Mouse (Mus musculus) heart, embryonic 13.5 days (tissue): Measurements from ENCODE around the gene Actrt3. TPM values are rescaled to one million over a fixed set of nuclear protein-coding genes. Genes with fewer than 3 reads are reported as not detected.
A peak's percentile ranks its signal among the peaks of the same experiment; 100 is the strongest.
"Not testable (repeated sequence)": the region's sequence is repeated elsewhere in the genome, so short reads cannot be mapped to it uniquely, and the experiment has no call there.

Source experiments
- ATAC-seq: fragments of 200-750 bp; cut with Nextera tagmentation; 2 replicates; pipeline ENCODE4 v1.8.0; 2017; ENCODE audit warnings: moderate TSS enrichment; ENCODE audit not compliant: insufficient number of reproducible peaks, low FRiP score, low TSS enrichment; ENCODE audit errors: extremely low read depth
- H3K27ac ChIP-seq: fragments of 300-500 bp; sonication (generic); replicated peaks from 2 replicates; pipeline ENCODE4 v1.5.1; 2015; ENCODE audit warnings: moderate library complexity, mild to moderate bottlenecking, inconsistent platforms
- H3K27me3 ChIP-seq: fragments of 300-500 bp; sonication (generic); replicated peaks from 2 replicates; pipeline ENCODE4 v1.6.1; 2015; ENCODE audit warnings: mild to moderate bottlenecking, inconsistent platforms
- H3K36me3 ChIP-seq: fragments of 300-500 bp; sonication (generic); 2 replicates; pipeline ENCODE4 v1.6.1; 2015; ENCODE audit warnings: mild to moderate bottlenecking, inconsistent platforms
- H3K4me1 ChIP-seq: fragments of 300-500 bp; sonication (generic); 2 replicates; pipeline ENCODE4 v1.6.1; 2015; ENCODE audit warnings: inconsistent platforms
- H3K4me2 ChIP-seq: fragments of 300-500 bp; sonication (generic); 2 replicates; pipeline ENCODE4 v1.6.1; 2015; ENCODE audit warnings: inconsistent platforms, mild to moderate bottlenecking, moderate library complexity
- H3K4me3 ChIP-seq: fragments of 300-500 bp; sonication (generic); 2 replicates; pipeline ENCODE4 v1.5.1; 2015; ENCODE audit warnings: moderate library complexity, mild to moderate bottlenecking, inconsistent platforms
- H3K9ac ChIP-seq: fragments of 300-500 bp; sonication (generic); 2 replicates; pipeline ENCODE4 v1.6.1; 2015; ENCODE audit warnings: inconsistent platforms, mild to moderate bottlenecking, moderate library complexity
- H3K9me3 ChIP-seq: fragments of 300-500 bp; sonication (generic); 2 replicates; pipeline ENCODE4 v1.6.1; 2016; ENCODE audit warnings: inconsistent platforms
- WGBS: fragments of 180-500 bp; shearing (Covaris S2); methylation state at CpG from one replicate; pipeline ENCODE4 v1.1.7; 2015; ENCODE audit warnings: mixed read lengths; 5-methylcytosine and 5-hydroxymethylcytosine counted together
- polyA plus RNA-seq: library from polyadenylated mRNA; unstranded; fragments of >200 nt; fragmentation: Nextera tagmentation; extraction: Ambion mirVana; gene quantifications from 2 replicates; pipeline ENCODE4 v1.2.1, GENCODE M21; 2015

Actrt3 gene
- polyA plus RNA-seq, 1 experiment from 2014 or later, result not detected

- not testable (repeated sequence) for H3K4me3 ChIP-seq, H3K9ac ChIP-seq, H3K9me3 ChIP-seq, H3K4me1 ChIP-seq, H3K36me3 ChIP-seq, H3K27ac ChIP-seq, ATAC-seq, H3K4me2 ChIP-seq, H3K27me3 ChIP-seq
- 33% methylated on average over 1 of the region's 2 CpGs for WGBS
Measured at GRCm38 (mm10) chr3:30566333-30566732, 33.4 kb downstream of the Actrt3 start.

GRCm38 (mm10) chr3:30560677-30561314 lies 38.9 kb downstream of the Actrt3 start:
- H3K27ac ChIP-seq, result no peak overlapping the region
- H3K9me3 ChIP-seq, result no peaks in the 10 kb centered on the region
- H3K27me3 ChIP-seq, result no peaks in the 10 kb centered on the region
- no peaks in the 10 kb centered on the region for H3K36me3 ChIP-seq
- H3K4me1 ChIP-seq, result 0 out of 2 replicates have a peak, but pooled peaks cover 5% of the 10 kb centered on the region
- H3K4me3 ChIP-seq, result no peak overlapping the region
- H3K9ac ChIP-seq, result no peak overlapping the region
- 54% methylated on average over 6 of the region's 6 CpGs for WGBS
- ATAC-seq, result no peak
- H3K4me2 ChIP-seq, result no peak overlapping the region

- no peaks in the 10 kb centered on the region for H3K27me3 ChIP-seq
- H3K36me3 ChIP-seq, result no peaks in the 10 kb centered on the region
- WGBS, result 60% methylated on average over 6 of the region's 6 CpGs
- no peak overlapping the region for H3K4me3 ChIP-seq
- no peak overlapping the region for H3K27ac ChIP-seq
- H3K9ac ChIP-seq, result no peak overlapping the region
- peaks cover 17% of the 10 kb centered on the region for H3K4me1 ChIP-seq
- H3K4me2 ChIP-seq, result no peak overlapping the region
- no peaks in the 10 kb centered on the region for H3K9me3 ChIP-seq
- ATAC-seq, result no peak
Measured at GRCm38 (mm10) chr3:30553741-30554140, 46.0 kb downstream of the Actrt3 start.

GRCm38 (mm10) chr3:30550218-30550617 lies 49.5 kb downstream of the Actrt3 start:
- Histone ChIP-seq H3K4me1 (peaks cover 31% of the 10 kb centered on the region), H3K27ac (no peak overlapping the region), H3K9me3 (no peaks in the 10 kb centered on the region), H3K27me3 (no peaks in the 10 kb centered on the region), H3K36me3 (no peaks in the 10 kb centered on the region), H3K4me3 (no peak overlapping the region), H3K4me2 (no peak overlapping the region), H3K9ac (no peak overlapping the region)
- 44% methylated on average over 2 of the region's 2 CpGs for WGBS
- no peak for ATAC-seq

GRCm38 (mm10) chr3:30548928-30549327 lies 50.8 kb downstream of the Actrt3 start:
- Histone ChIP-seq H3K4me3 (no peak overlapping the region), H3K9me3 (no peaks in the 10 kb centered on the region), H3K9ac (no peak overlapping the region), H3K4me1 (peaks cover 31% of the 10 kb centered on the region), H3K27me3 (no peaks in the 10 kb centered on the region), H3K36me3 (no peaks in the 10 kb centered on the region), H3K27ac (no peak overlapping the region), H3K4me2 (no peak overlapping the region)
- no peak for ATAC-seq
- 67% methylated on average over 7 of the region's 7 CpGs for WGBS

GRCm38 (mm10) chr3:30547908-30548307 lies 51.8 kb downstream of the Actrt3 start, which contains the start of gene Mecom:
TSS of gene Mecom (minus strand) at chr3:30548008.
- peak within 1 kb of the TSS; percentile 38; the same call in 1 of the 2 replicates for H3K9ac ChIP-seq
- H3K4me2 ChIP-seq, result peak within 1 kb of the TSS; percentile 68
- H3K4me3 ChIP-seq, result peak within 1 kb of the TSS; percentile 37
- 81% methylated on average over 3 of the region's 3 CpGs for WGBS
- ATAC-seq, result no peak
- H3K36me3 ChIP-seq, result no peaks in the 10 kb centered on the region
- H3K4me1 ChIP-seq, result peaks cover 31% of the 10 kb centered on the region
- no peaks in the 10 kb centered on the region for H3K9me3 ChIP-seq
- H3K27ac ChIP-seq, result peak within 1 kb of the TSS; percentile 71
- no peaks in the 10 kb centered on the region for H3K27me3 ChIP-seq

Other genes with a start within 250 kb of the Actrt3 start
- 21.0 and 22.4 TPM in 2 replicates for gene Mecom, start 51.9 kb downstream of the Actrt3 start, polyA plus RNA-seq
- gene Mynn, start 2.1 kb upstream of the Actrt3 start, polyA plus RNA-seq, result 20.5 and 20.7 TPM in 2 replicates
- gene Lrriq4, start 44.6 kb upstream of the Actrt3 start, polyA plus RNA-seq, result not detected in 2 replicates
- gene Lrrc34, start 47.9 kb upstream of the Actrt3 start, polyA plus RNA-seq, result 0.39 and 0.66 TPM in 2 replicates
- not detected in 2 replicates for gene Lrrc31, start 99.9 kb upstream of the Actrt3 start, polyA plus RNA-seq
- not detected in 2 replicates for gene Samd7, start 146.4 kb upstream of the Actrt3 start, polyA plus RNA-seq
- gene Sec62, start 192.9 kb upstream of the Actrt3 start, polyA plus RNA-seq, result 54.3 and 60.4 TPM in 2 replicates